Mouse (Mus musculus) Patski (cell line): ENCODE data around the gene Ndrg2. TPM values are rescaled to one million over a fixed set of nuclear protein-coding genes. Genes with fewer than 3 reads are reported as not detected.
"Not testable (repeated sequence)": the region's sequence is repeated elsewhere in the genome, so short reads cannot be mapped to it uniquely, and the experiment has no call there.

Experiments used
- ATAC-seq: fragments of 100-300 bp; one replicate; pipeline ENCODE4 v1.8.0; 2021
- CTCF ChIA-PET: fragments of 350-600 bp; sonication (Branson Sonifier 250); formaldehyde crosslinking; loops from one replicate; lab custom pipeline; 2022; ENCODE audit warnings: inconsistent platforms; lab: Charles Lee
- POLR2A ChIA-PET: fragments of 350-600 bp; sonication (Branson Sonifier 250); formaldehyde crosslinking; loops from one replicate; lab custom pipeline; 2022; ENCODE audit warnings: antibody characterized with exemption, inconsistent platforms; lab: Charles Lee
- DNase-seq: peaks from one replicate; pipeline ENCODE4 v3.0.0-alpha.2; 2011; ENCODE audit warnings: low read depth, low spot score
- H3K27me3 ChIP-seq: fragments of 371-371 bp; one replicate; pipeline ENCODE4 v1.5.1; 2021
- CTCF ChIP-seq: fragments of 100-300 bp; IDR thresholded peaks from one replicate; pipeline ENCODE4 v1.5.1; 2021
- in situ Hi-C: fragments of 300-500 bp; cut with MboI; formaldehyde crosslinking; loops from 3 replicates; pipeline ENCODE4 v1.11.1; 2018; ENCODE audit warnings: low pct_unique_long_range_greater_than_20kb, mixed read lengths
- polyA plus RNA-seq: library from polyadenylated mRNA; unstranded; gene quantifications from one replicate; pipeline ENCODE4 v1.2.3, GENCODE M21; 2021

Gene Ndrg2
- polyA plus RNA-seq, 1 experiment from 2014 or later = 1.1 TPM

- DNase-seq = no peak
- no peaks in the 10 kb centered on the region for H3K27me3 ChIP-seq
- in situ Hi-C loops = no loop called here
- ChIA-PET CTCF (interaction anchor here (1.2 to 1.7 kb wide), 2 partner anchors 12 to 25 kb away, joined by 3 to 5 read pairs; no protein-coding TSS in a partner anchor), POLR2A (no interaction called here)
- TF ChIP-seq CTCF = no peak
- no peak for ATAC-seq
These were observed 15.5 kb upstream of the Ndrg2 start for GRCm38 (mm10) chr14:51929309-51929943.

- in situ Hi-C loops, POLR2A ChIA-PET, ATAC-seq, DNase-seq, H3K27me3 ChIP-seq: not testable (repeated sequence)
- CTCF ChIA-PET = interaction anchor here (1.3 kb wide), 1 partner anchor 23 kb away, joined by 4 read pairs; no protein-coding TSS in a partner anchor
These were observed 13.0 kb upstream of the Ndrg2 start for GRCm38 (mm10) chr14:51926930-51927329.

GRCm38 (mm10) chr14:51923492-51923891 lies 9.5 kb upstream of the Ndrg2 start:
- POLR2A ChIA-PET = no interaction called here
- H3K27me3 ChIP-seq = no peaks in the 10 kb centered on the region
- ATAC-seq (no peak), DNase-seq (no peak)
- CTCF ChIA-PET = no interaction called here
- TF ChIP-seq CTCF = no peak
- in situ Hi-C loops = no loop called here

DNA sequence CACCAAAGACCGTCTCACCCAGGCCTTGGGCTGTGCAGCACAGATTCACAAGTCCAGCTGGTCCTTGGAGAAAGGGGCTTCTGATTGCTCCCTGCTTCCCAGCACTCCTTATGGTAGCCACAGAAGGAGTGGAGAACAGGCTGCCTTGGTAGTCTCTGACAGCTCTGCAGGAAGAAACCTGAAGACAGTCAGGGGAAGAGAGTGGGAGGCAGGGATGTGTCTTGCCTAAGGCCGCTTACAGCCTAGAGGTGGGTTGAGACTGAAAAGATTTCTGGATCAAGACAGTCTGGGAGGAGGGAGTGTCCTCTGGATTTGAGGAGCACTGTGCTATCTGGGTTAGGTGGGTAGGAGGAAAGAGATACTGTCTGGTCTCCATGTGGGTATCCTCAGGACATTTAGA lies 9.0 kb upstream of the Ndrg2 start:
- POLR2A ChIA-PET = no interaction called here
- DNase-seq = no peak

GRCm38 (mm10) chr14:51922571-51922865 lies 8.6 kb upstream of the Ndrg2 start, which contains the start of gene Rnase13:
Rnase13 (minus strand) TSS chr14:51922773.
- DNase-seq (no peak), ATAC-seq (no peak)
- H3K27me3 ChIP-seq = no peaks in the 10 kb centered on the region
- in situ Hi-C loops = no loop called here
- CTCF ChIA-PET = no interaction called here
- no peak for TF ChIP-seq CTCF
- POLR2A ChIA-PET = no interaction called here

More for the DNA sequence above, 9.0 kb upstream of the Ndrg2 start:
- no peak for ATAC-seq
- in situ Hi-C loops = no loop called here
- CTCF ChIA-PET = no interaction called here
- no peak for TF ChIP-seq CTCF
- H3K27me3 ChIP-seq = no peaks in the 10 kb centered on the region

DNA sequence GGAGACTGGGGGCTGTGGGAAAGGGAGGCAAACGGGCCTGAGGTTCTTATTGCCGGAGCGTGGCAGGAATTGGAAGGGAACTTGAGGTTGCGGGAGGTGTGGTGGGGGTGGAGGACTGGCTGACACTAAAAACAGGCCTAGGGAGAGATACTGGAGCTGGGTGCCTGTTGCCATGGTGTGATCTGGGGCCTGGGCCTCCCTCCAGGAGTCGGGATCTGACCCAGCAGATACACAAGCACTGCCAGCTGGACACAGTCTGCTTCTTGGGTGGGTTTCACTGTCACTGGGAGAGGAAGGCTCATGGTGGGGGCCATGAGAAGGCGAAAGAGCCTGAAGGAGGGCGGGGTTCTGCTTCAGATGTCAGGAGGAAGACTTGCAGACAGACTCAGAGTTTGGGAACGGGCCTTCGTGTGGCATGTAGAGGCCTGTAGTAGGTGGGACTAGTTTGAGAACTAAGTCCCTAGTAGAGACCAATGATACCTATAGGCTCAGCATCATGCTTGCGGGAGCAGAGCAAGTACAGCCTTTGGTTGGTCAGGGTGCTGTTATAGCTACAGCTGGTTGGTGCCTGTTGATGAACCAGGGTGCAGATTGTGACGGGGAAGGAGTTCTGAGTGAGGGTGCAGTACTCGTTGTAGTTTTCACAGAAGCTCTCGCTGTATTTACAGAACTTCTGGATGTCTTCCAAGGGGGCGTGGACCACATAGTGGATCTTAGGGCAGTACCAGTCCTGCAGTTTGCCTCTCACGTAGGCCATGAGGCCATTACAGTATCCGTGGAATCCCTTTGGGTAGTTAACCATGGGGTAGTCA lies 8.0 kb upstream of the Ndrg2 start:
- ChIA-PET POLR2A (no interaction called here), CTCF (no interaction called here)
- ATAC-seq = no peak
- no peaks in the 10 kb centered on the region for H3K27me3 ChIP-seq
- no peak for DNase-seq
- in situ Hi-C loops = no loop called here
- no peak for TF ChIP-seq CTCF

DNA sequence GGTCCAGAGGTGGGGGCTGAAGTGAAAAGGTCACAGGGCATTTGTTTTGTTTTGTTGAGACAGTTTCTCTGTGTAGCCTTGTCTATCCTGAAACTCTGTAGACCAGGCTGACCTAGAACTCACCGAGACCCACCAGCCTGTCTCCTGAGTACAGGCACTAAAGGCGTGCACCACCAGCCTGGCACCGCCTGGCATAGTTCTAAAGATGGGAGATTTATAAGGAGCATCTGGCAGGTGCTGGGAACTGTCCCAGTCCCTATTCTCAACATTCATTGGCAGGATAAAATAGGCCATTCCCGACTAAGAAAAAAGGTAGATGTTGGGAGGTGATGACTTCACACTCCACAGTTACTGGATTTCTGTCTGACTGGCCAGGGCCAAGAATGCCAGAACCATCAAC lies 5.0 kb upstream of the Ndrg2 start:
- POLR2A ChIA-PET = no interaction called here
- ATAC-seq (no peak), DNase-seq (no peak)
- no peak for TF ChIP-seq CTCF
- H3K27me3 ChIP-seq = peaks cover 5% of the 10 kb centered on the region
- in situ Hi-C loops = no loop called here
- CTCF ChIA-PET = no interaction called here

GRCm38 (mm10) chr14:51918125-51918524 lies 4.2 kb upstream of the Ndrg2 start, which contains the start of gene Tppp2:
Tppp2 (plus strand) TSS chr14:51918425.
- CTCF ChIA-PET = interaction anchor here (0.6 kb wide), 1 partner anchor 47 kb away, joined by 3 read pairs; no protein-coding TSS in a partner anchor
- no peak for ATAC-seq
- peaks cover 6% of the 10 kb centered on the region for H3K27me3 ChIP-seq
- POLR2A ChIA-PET = no interaction called here
- no peak for DNase-seq
- no peak for TF ChIP-seq CTCF
- in situ Hi-C loops = no loop called here

- ChIA-PET POLR2A (no interaction called here), CTCF (interaction anchor here (1.2 to 1.5 kb wide), 2 partner anchors 12 to 13 kb away, joined by 3 to 4 read pairs; no protein-coding TSS in a partner anchor)
- ATAC-seq (no peak), DNase-seq (no peak)
- in situ Hi-C loops = no loop called here
- peaks cover 8% of the 10 kb centered on the region for H3K27me3 ChIP-seq
- no peak for TF ChIP-seq CTCF
These were observed 2.6 kb upstream of the Ndrg2 start for GRCm38 (mm10) chr14:51916539-51916938.

DNA sequence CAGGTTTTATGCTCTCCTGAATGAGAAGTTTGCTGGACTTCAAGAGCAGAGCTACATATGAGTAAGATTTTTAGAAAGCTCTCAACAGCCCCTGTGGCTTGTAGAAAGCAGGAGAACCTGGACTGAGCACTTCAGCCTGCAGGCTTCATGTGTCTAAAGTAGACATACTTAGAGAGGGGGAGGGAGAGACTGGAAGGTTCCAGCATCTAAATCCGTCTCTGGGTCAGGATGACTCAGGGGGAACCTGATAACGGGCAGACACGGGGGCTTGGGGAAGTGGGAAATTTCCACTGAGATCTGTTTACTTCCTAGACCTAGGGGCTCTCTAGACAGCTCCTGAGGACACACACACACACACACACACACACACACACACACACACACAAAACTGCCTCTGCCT lies 1.1 kb upstream of the Ndrg2 start:
- in situ Hi-C loops = no loop called here
- ChIA-PET CTCF (interaction anchor here (1.3 kb wide), 1 partner anchor 10 kb away, joined by 6 read pairs; no protein-coding TSS in a partner anchor), POLR2A (no interaction called here)
- TF ChIP-seq CTCF = no peak
- peaks cover 12% of the 10 kb centered on the region for H3K27me3 ChIP-seq
- no peak for ATAC-seq
- DNase-seq = no peak
